Mouse (Mus musculus): ENCODE data around the gene Unc5c. TPM values are rescaled to one million over a fixed set of nuclear protein-coding genes. Genes with fewer than 3 reads are reported as not detected.
A peak's percentile ranks its signal among the peaks of the same experiment; 100 is the strongest.

Unc5c gene
- total RNA-seq, 2 experiments from 2014 or later: not detected

DNA sequence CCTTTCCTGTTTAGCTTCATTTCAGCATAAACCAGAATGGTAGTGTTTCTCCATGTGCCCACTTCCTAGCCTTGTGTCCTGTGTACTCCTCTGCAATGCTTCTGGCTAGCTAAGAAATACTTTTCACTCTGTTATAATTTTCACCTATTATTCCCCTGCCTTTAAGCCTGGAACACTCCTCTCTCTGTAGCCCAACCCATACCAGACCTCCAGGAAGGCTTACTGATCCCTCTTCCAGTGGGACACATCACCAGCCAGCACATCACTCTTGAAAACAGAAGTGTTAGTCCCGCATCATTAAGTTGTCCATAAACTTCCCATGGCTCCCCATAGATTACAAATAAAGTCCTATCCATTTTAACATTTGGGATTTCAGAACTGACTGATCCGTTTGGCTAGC is 328.7 kb downstream of the Unc5c start:
- ATAC-seq (replicated peaks; ENCODE audit: low FRiP score, poor library complexity, severe bottlenecking): no peak

DNA sequence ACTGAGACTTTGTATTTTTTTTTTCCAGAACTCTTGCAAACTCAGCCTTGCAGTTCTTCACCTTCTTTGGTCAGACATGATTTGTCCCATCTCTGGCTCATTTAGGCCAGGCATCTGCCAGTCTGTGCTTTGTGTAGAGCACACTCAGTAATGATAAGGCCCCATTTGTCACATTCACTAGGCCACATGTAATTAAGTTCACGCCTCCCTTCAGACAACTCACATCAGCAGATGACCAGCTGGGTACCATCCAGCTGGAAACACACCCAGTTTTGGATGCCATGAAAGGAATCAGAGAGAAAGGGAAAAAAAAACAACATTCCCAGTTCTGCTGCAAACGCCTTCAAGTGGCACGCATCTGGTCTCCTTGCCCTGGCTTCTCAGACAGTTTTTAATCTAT is 329.4 kb downstream of the Unc5c start:
- ATAC-seq (replicated peaks; ENCODE audit: low FRiP score, poor library complexity, severe bottlenecking): no peak

DNA sequence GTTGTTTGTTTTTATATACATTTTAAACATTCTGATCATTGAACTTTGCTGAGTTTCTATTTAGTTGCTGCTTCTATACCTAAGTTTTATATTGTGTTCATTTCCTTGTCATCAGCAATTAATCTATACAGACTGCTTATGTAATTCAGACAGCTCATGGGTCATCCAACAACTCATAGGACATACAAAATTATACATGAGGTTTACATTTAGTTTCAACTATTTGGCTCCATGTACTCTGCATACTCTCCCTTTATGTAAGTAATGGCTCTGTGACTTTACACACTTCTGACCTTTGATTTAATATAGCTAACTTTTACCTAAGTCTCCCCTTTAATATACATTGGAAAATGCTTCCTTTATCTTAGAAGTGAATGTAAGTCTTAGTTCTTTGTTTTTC is 332.4 kb downstream of the Unc5c start:
- ATAC-seq (replicated peaks; ENCODE audit: low FRiP score, poor library complexity, severe bottlenecking): no peak

DNA sequence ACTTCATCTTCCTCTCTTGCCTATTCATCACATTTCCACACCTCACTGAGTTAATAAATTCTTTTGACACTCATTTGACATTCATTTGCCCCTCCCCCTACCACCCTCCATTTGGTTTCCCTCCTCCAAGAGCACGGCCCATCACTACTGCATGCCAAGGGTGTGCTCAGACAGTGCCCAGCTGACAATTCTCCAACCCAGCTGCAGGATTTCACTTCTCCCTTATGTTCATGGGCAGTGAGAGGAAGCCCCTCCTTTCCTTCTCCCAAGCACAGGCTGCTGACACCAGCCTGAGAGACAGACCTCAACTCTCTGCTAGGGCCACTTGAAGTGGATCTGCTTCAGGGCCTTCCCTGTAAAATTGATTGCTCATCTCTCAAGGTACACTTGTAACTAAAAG is 332.8 kb downstream of the Unc5c start:
- ATAC-seq (replicated peaks; ENCODE audit: low FRiP score, poor library complexity, severe bottlenecking): no peak

DNA sequence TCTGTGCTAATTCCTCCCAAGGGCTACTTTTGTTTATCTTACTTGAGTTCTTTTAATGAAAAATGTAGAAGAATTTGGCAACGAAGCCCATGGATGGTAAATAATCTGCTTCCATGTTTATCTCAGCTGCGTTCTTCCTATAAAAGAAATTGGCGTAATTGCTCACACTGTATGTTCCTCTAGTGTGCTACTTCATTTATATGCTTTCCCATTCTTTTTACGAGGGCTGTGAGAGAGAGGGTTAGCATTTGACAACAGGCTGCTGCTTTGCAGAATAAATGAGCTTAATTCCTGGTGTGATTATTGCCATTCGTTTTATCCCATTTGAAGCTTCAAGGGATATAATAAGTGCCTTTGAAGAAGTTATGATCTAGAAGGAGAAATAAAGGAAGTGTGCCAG is 339.1 kb downstream of the Unc5c start:
- no peak for ATAC-seq (replicated peaks; ENCODE audit: low FRiP score, poor library complexity, severe bottlenecking)

DNA sequence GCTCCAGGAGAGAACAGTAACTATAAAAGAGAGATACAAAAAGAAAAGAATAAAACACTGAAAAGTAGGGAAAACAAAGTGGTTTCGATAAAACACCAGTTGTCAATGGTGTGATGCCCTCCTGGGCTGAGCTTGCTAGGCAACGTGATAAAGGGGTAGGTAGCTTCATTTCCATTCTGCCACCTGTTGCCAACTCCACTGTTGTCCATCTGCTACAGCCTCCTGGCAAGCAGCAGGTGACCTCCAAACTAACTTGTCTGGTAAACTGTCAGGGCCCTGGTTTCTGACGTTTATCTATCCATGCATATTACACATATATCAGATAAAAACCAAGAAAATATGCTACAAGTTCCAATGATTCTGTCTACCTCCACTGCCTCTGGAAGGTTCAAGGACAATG is 344.6 kb downstream of the Unc5c start:
- ATAC-seq (replicated peaks; ENCODE audit: low FRiP score, poor library complexity, severe bottlenecking): no peak

DNA sequence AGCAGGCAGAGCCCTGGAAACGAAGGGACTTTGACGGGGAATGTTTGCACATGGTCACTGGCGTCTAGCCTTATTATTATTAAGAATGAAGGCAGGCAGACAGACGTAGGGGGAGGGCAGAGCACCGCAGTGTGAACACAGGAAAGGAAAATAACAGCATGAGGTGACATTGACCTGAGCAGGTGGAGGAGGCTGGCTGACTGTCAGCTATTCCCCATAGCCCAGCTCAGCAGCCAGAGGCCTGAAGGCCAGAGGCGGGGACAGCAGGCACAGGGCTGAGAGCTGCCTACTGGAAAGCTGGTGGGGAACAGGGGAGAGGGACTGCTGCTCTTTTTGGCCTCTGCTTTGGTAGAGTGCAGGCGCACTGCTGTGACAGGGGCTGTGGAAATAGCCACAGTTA is 345.9 kb downstream of the Unc5c start:
- ATAC-seq (replicated peaks; ENCODE audit: low FRiP score, poor library complexity, severe bottlenecking): no peak

DNA sequence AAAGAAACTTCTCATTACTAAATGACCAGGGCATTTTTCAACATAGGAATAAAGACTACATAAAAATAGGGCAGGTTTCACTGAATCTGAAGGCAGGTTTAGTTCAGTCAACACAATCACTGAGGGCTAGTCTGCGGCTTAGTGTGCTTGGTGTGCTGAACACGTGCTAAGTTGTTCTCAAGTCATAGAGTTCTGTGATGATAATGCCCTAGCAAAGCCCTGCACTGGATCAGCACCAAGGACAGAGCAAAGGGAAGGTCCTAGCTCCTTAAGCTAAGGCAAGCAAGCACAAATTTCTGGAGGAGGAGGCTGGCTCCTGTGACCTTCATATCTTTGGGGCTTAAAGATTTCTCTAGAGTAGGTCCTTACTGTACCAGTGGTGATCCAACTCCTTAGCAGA is 346.3 kb downstream of the Unc5c start:
- ATAC-seq (replicated peaks; ENCODE audit: low FRiP score, poor library complexity, severe bottlenecking): no peak

DNA sequence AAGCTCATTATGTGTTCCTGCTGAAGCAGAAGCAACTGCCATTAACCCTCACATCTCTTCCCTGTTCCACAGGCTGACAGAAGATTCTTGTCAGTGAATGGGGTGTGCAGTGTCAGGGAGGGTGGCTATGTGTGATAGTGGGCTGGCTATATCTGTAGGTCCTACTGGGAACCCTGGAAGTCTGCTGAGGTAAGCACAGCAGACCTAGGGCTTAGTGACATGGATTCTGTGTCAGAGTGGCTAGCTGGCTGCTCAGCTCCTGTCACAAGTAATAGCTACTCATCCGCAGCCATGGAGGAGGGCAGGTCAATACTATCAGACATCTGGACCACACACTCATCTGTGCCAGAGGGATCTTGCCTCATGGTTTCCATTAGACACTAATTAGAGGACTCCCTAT is 349.8 kb downstream of the Unc5c start:
- ATAC-seq (replicated peaks; ENCODE audit: low FRiP score, poor library complexity, severe bottlenecking): no peak

DNA sequence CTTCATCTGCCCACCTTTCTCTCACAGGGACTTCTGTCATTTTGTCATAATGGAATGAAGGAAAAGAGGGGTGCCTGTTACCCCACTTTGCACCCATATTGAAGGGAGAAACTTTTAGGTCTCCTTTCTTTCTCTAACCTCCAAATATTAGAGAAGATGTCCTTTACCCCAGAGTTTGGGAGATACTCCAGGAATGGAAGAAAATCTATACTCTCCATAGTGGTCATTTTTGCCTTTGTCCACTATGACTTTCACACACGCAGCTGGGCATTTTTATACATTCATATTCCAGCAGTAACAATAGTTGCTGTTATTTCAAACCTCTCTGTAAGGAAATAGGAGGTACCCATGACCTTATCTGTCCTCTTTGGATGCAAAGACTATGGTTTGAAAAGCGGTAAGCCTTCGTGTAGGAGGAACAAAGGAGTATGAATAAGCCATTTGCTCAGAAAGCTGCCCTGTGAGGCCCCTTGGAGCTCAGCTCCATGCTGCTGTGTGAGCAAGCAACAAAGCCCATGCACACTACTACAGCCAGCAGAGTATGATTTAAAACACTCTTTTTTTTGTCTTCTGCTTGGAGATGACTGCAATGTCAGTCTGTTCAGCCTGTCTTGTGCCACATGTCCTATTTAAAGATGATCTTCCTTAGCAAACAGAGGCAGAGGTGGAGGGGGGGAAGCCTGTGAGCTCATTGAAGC is 353.7 kb downstream of the Unc5c start:
- no peak for ATAC-seq (replicated peaks; ENCODE audit: low FRiP score, poor library complexity, severe bottlenecking)

DNA sequence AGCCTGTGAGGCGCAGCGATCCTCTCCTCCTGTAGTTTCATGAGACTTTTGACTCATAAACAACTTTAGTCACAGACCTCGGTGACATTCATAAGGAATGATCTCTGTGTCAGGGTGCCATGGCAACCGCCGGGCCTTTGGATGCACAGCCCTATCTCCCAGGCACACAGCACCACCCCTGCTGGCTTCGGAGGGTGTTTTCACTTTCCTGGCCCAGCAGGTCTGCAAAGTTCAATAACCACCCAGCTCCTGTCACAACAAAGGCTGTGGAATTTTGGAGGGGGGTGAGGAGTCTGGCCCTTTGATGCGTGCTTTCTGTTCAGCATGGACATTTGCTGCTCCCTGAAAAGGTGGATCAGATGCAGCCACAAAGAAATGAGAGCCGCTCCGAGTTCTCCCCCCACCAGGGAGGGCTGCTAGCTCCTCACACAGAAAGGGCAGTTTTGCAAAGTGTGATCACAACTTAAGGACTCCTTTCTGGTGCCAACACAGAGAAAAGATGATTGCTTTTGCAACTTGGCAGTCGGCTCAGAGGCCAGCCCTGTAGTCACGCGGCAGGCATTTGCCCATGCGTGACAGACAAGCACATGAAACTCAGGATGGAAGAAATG is 354.4 kb downstream of the Unc5c start:
- no peak for ATAC-seq (replicated peaks; ENCODE audit: low FRiP score, poor library complexity, severe bottlenecking)

DNA sequence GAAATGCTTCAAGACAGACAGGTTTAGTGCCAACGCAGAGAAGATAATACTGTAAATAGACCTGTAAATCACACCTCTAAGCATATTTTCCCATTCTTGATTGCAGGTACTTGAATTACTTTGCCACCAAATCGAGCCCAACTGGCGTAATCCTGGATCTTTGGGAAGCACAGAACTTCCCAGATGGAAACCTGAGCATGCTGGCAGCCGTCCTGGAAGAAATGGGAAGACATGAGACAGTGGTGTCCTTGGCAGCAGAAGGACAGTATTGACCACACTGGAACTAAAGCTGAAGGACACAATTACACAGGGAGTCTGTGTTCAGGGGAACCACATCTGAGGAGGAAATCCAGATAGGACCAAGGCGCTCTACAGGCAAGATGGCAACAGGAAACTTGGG is 363.3 kb downstream of the Unc5c start:
- no peak for ATAC-seq (replicated peaks; ENCODE audit: low FRiP score, poor library complexity, severe bottlenecking)

DNA sequence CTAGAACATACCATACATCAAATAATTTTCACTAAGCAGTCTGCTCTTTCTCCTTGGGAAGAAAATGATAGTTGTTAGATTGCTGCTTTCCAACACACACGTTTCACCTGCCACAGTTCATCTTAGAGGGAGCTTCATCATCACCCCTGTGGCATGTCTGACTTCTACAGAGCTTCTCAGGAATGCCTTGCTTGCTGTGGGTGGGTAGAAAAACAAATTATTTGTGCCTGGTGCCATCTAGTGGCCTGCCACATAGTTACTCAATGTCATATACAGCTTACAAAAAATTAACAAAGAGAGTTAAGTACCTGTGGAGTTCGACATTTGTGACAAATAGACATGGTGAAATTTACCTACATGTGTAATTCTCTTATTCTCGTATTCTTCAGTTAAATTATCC is 366.1 kb downstream of the Unc5c start:
- no peak for ATAC-seq (replicated peaks; ENCODE audit: low FRiP score, poor library complexity, severe bottlenecking)

DNA sequence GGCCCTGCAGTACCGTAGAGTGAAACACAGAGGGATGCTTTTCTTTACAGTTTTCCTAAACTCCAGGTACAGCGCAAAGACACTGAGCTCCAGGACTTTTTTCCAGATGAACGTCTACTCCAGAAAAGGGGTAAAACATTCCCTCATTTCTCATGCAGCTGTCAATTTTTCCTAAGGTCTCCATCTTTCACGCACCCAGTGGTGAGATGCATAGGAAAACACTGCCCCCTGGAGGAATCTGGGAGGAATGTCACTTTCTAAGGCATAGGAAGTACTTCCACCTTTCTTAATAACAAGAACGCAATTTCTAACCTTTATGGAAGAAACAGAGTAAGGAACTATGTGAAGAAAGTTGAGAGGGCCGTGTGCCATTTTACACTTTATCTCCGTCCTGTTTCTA is 373.8 kb downstream of the Unc5c start:
- peak; percentile 53; the same call in 1 of the 2 replicates for ATAC-seq (replicated peaks; ENCODE audit: low FRiP score, poor library complexity, severe bottlenecking)

DNA sequence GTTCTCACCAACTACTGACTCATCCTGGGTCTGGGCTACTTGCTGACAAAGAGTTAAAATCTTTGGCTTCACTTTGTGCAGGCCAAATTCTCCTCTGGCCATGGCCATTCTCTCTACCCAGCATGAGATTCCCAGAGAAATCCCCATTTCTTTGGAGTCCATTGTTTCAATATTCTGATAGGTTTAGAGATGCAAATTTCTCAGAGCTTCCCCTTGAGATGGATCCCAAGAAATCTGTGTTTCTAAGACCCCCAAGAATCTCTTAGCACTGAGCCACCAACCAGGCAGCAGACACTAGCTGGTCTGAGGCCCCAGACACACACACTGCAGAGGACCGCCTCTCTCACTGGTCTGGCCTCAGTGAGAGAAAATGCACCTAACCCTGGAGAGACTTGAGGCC is 384.2 kb downstream of the Unc5c start:
- ATAC-seq (replicated peaks; ENCODE audit: low FRiP score, poor library complexity, severe bottlenecking): no peak

DNA sequence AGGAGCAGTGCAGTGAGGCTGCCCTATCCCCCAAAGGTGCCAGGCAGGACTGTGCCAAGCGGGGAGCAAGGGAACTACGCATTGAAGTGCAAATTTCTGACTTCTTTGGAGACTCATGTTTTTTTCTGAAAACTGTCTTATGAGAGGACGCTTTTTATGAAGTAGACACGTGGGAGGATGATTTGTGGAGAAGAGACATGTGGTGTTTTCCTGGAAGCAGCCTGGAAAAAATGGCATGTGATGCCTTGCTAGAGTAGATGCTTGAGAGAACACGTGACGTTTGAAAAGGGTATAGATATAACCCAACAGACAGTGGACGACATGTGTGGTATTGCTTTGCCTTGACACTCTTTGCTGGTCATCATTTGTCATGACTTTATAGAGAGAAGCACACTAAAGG is 385.1 kb downstream of the Unc5c start:
- no peak for ATAC-seq (replicated peaks; ENCODE audit: low FRiP score, poor library complexity, severe bottlenecking)

DNA sequence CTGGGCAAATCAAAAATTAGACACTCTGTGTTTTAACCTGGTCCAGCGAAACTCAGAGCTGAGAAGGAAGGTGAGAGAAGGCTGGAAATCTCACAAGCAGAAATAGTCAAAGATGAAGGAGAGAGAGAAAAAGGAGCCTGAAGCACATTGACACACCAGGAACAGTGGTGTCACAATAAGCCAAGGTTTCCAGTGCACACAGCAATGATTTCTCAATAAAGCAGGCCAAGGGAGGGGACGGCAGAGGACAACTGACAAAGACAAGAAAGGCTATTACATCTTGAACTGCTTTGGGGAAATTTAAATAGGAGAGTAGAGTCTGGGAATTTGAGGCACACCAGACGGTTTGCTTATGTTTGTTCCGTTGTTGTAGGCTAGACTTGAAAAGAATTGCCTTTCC is 389.3 kb downstream of the Unc5c start:
- no peak for ATAC-seq (replicated peaks; ENCODE audit: low FRiP score, poor library complexity, severe bottlenecking)

DNA sequence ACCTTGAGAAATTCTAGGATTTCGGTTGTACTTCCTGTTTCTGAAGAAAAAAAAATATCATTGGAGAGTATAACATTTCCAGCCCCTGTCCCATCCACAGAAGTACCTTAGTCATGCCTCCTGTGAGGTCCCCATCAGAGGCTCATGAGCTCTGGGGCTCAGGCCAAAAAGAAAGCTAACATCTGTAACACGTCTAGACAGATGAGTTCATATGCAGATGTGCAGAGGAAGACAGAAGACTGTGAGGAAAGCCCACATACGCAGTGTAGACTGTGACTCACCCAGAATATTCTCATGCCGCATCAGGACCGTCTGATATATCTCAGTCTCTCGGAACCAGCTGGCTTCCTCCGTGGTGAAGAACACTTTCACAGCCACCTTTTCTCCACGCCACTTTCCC is 392.1 kb downstream of the Unc5c start:
- ATAC-seq (replicated peaks; ENCODE audit: low FRiP score, poor library complexity, severe bottlenecking): no peak

DNA sequence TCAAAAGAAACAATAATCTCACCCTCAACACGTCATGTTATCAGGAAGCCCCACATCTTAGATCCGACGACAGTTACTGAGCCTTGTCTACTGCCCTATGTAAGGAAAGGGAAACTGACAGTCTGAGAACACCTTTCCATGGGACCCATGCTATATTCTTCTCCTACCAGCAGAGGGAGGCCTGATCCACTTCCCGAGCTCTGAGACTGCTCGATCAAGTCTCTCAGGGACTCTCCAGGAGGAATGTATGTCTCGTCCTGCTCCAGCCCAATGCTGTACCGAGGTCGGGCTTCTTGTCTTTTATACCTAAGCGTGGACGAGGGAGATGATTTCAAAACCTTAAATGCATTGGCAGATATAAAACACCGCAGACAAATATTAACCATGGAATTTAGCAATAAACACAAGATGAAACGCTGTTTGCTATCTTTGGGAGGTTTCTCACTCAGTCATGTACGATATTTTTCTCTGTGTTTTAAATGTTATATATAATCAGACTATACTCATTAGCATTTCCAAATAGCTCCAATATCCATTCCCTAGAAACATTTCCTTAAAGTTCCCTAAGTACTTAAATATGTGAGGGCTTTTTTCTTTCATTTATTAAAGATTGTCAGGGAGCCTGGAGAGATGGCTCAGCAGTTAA is 397.9 kb downstream of the Unc5c start:
- no peak for ATAC-seq (replicated peaks; ENCODE audit: low FRiP score, poor library complexity, severe bottlenecking)

DNA sequence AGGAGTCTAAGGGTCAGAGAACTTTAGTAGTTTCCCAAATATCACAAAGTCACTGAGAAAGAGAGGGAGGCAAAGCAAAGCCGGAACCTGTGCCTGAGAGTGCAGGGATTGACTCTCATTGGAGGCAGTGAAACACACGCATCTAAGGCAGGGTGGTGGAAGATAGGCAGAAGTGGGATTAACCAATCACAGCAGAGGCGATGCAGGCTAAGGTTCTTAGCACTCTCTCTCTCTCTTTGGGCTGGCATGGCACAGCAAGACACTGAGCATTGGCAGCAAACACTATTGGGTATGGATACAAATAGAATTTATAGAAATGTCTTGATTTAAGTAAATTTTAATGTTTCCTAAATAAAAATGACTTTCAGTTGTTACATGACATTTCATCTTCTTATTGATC is 406.8 kb downstream of the Unc5c start:
- no peak for ATAC-seq (replicated peaks; ENCODE audit: low FRiP score, poor library complexity, severe bottlenecking)

DNA sequence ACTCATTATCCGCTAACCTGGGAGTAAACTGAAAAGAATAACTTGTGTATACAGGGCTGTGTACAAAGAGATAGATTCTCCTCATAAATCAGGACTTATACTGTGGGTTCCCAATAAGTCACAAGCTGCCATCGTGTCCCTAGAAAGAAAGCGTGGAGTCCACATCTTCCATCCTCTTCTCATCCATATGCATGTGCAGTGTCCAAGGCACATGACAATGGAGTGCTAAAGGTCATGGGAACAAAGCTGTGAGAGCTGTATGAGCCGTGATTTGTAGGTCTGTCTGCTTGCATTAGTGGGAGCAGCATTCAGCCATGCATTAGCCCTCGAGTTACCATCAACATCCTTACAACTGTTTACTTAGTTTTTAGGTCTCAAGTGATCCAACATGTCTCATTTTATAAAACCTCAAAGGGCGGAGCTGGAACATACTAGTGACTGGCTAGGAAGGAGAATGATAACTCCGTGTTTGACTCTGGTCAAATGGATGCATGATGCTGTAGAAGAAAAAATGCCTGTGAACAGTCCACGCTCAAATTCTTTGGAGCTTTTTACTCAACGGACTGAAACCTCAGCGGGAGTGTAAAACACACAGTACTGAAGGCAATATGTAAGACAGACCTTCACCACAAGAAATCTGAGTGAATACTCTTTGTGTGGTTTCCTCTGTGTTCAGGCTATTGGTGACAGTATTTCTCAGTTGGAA is 407.5 kb downstream of the Unc5c start:
- ATAC-seq (replicated peaks; ENCODE audit: low FRiP score, poor library complexity, severe bottlenecking): no peak

Data from erythroid progenitor cell, adult 5-6 weeks (primary cell).